Mouse (Mus musculus) cerebellum, adult 2 months (tissue): ENCODE data around the gene Creb3l2. TPM values are rescaled to one million over a fixed set of nuclear protein-coding genes. Genes with fewer than 3 reads are reported as not detected.

ENCODE experiments used
- DNase-seq, 2 experiments: peaks; one replicate each; pipeline ENCODE4 v3.0.0; 2021
- H3K27ac ChIP-seq: fragments of 200-500 bp; 2 replicates; pipeline ENCODE4 v1.5.1; 2012; ENCODE audit warnings: low read length, control low read depth, inconsistent platforms; ENCODE audit not compliant: insufficient read depth
- H3K27me3 ChIP-seq: fragments of 200-500 bp; 2 replicates; pipeline ENCODE4 v1.6.1; 2012; ENCODE audit warnings: inconsistent platforms, mild to moderate bottlenecking, low read length, moderate library complexity; ENCODE audit not compliant: control insufficient read depth, insufficient read depth
- H3K4me1 ChIP-seq: fragments of 200-500 bp; 2 replicates; pipeline ENCODE4 v1.6.1; 2011; ENCODE audit warnings: low read length; ENCODE audit not compliant: control insufficient read depth, insufficient read depth
- H3K4me3 ChIP-seq: fragments of 200-500 bp; replicated peaks from 2 replicates; pipeline ENCODE3; 2011; ENCODE audit warnings: mild to moderate bottlenecking, low read depth, low read length, control low read depth; ENCODE audit not compliant: insufficient read depth
- CTCF ChIP-seq: fragments of 200-500 bp; IDR thresholded peaks from 2 replicates; pipeline ENCODE4 v1.5.1; 2011; ENCODE audit warnings: low read depth, mild to moderate bottlenecking, control low read depth, low read length, moderate library complexity, borderline replicate concordance; ENCODE audit not compliant: insufficient read depth
- POLR2A ChIP-seq: fragments of 200-500 bp; IDR thresholded peaks from 2 replicates; pipeline ENCODE4 v1.6.1; 2011; ENCODE audit warnings: low read length, control low read depth, borderline replicate concordance; ENCODE audit not compliant: insufficient read depth
- WGBS: fragments of 180-500 bp; shearing (Covaris S2); methylation state at CpG from one replicate; pipeline ENCODE4 v1.1.7; 2018; 5-methylcytosine and 5-hydroxymethylcytosine counted together
- polyA plus RNA-seq: library from polyadenylated mRNA; depleted of rRNA; stranded (reverse); fragments of >200 nt; gene quantifications from 2 replicates; pipeline ENCODE4 v1.2.3, GENCODE M21; 2012

Gene Creb3l2
- polyA plus RNA-seq, 1 experiment = 5.4 TPM

- 52% methylated on average over 11 of the region's 11 CpGs for WGBS
- H3K4me1 ChIP-seq = no peaks in the 10 kb centered on the region; the same call in 1 of the 2 replicates
- no peaks in the 10 kb centered on the region for H3K27me3 ChIP-seq
- no peak for TF ChIP-seq POLR2A
- no peak for TF ChIP-seq CTCF
- H3K4me3 ChIP-seq = no peak overlapping the region
- H3K27ac ChIP-seq = no peak overlapping the region
- no peak for DNase-seq
Measured at GRCm38 (mm10) chr6:37360813-37361385, 81.0 kb downstream of the Creb3l2 start.

- H3K27me3 ChIP-seq = no peaks in the 10 kb centered on the region
- no peak for TF ChIP-seq POLR2A
- TF ChIP-seq CTCF = peak; percentile 88
- WGBS = 38% methylated on average over 17 of the region's 17 CpGs
- H3K4me3 ChIP-seq = no peak overlapping the region
- DNase-seq = peak; percentile 40 to 42
- no peak overlapping the region for H3K27ac ChIP-seq
- H3K4me1 ChIP-seq = peaks cover 3% of the 10 kb centered on the region; the same call in 1 of the 2 replicates
Measured at GRCm38 (mm10) chr6:37354449-37355179, 87.3 kb downstream of the Creb3l2 start.

GRCm38 (mm10) chr6:37353616-37354015 is 88.3 kb downstream of the Creb3l2 start:
- WGBS = 90% methylated on average over 9 of the region's 9 CpGs
- peaks cover 3% of the 10 kb centered on the region; the same call in 1 of the 2 replicates for H3K4me1 ChIP-seq
- no peaks in the 10 kb centered on the region for H3K27me3 ChIP-seq
- no peak overlapping the region for H3K27ac ChIP-seq
- no peak for DNase-seq
- H3K4me3 ChIP-seq = no peak overlapping the region
- no peak for TF ChIP-seq POLR2A
- TF ChIP-seq CTCF = no peak

DNA sequence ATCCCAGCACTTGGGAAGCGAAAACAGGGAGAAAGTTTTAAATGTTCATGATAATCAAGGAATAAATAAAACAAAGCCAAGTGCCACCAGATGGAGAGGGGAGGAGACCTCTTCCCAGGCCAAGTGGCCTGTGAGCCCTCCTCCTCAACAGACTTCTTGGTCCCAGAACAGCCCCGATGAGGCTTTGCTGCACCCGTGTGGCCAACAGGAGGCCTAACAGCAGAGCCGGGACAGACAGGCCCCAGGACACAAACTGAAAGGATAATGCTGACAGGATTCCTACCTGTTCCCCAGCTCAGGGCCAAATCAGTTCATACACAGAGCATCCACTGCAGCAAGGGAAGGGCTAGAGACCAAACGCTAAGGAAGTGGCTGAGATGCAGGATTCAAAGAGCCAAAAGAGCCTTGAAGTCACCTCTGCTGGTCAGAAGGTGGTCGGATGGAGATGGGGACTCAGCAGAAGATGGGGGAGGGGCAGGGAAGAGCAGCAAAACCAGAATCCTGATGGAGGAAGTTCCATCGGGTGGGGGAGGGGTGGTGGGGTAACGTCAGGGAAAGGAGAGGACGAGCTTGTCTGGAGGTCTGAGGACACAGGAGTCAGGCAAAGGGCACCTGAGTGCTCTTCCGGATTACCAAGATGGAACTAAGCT is 90.1 kb downstream of the Creb3l2 start:
- no peak overlapping the region for H3K27ac ChIP-seq
- no peaks in the 10 kb centered on the region for H3K27me3 ChIP-seq
- H3K4me3 ChIP-seq = no peak overlapping the region
- peak; percentile 70 to 71 for DNase-seq
- peaks cover 3% of the 10 kb centered on the region; the same call in 1 of the 2 replicates for H3K4me1 ChIP-seq
- 26% methylated on average over 10 of the region's 10 CpGs for WGBS
- TF ChIP-seq CTCF (peak; percentile 97), POLR2A (no peak)

DNA sequence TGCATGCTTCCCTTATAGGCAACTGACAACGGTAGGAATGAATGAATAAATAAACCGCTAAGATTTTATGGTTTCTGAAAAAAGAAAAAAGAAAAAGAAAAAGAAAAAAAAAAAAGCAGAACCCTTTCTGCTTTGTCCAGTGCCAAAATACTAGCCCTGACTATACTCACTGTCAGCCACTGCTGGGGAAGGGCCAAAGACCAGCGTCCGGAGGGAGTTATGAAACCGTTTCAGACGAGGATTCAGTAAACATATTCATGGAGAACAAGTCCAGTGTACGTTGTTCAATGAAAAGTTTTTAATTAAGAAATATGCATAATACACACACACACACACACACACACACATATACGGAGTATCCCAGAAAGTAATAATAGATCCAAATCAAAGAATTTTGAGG is 91.6 kb downstream of the Creb3l2 start:
- Histone ChIP-seq H3K4me3 (no peak overlapping the region), H3K27me3 (no peaks in the 10 kb centered on the region), H3K4me1 (peaks cover 3% of the 10 kb centered on the region; the same call in 1 of the 2 replicates), H3K27ac (no peak overlapping the region)
- TF ChIP-seq POLR2A (no peak), CTCF (no peak)
- WGBS = 80% methylated on average over 8 of the region's 8 CpGs
- DNase-seq = no peak

- H3K27me3 ChIP-seq = no peaks in the 10 kb centered on the region
- TF ChIP-seq CTCF = no peak
- TF ChIP-seq POLR2A = no peak
- H3K4me1 ChIP-seq = peaks cover 3% of the 10 kb centered on the region; the same call in 1 of the 2 replicates
- WGBS = 62% methylated on average over 5 of the region's 5 CpGs
- no peak overlapping the region for H3K4me3 ChIP-seq
- DNase-seq = no peak
- H3K27ac ChIP-seq = no peak overlapping the region; the same call in 1 of the 2 replicates
Measured at GRCm38 (mm10) chr6:37347606-37348005, 94.3 kb downstream of the Creb3l2 start.

GRCm38 (mm10) chr6:37338055-37338454 is 103.9 kb downstream of the Creb3l2 start:
- TF ChIP-seq CTCF (no peak), POLR2A (no peak)
- WGBS = 83% methylated on average over 5 of the region's 5 CpGs
- DNase-seq = no peak
- H3K4me1 ChIP-seq = no peaks in the 10 kb centered on the region
- H3K27me3 ChIP-seq = no peaks in the 10 kb centered on the region
- H3K27ac ChIP-seq = no peak overlapping the region
- no peak overlapping the region for H3K4me3 ChIP-seq

DNA sequence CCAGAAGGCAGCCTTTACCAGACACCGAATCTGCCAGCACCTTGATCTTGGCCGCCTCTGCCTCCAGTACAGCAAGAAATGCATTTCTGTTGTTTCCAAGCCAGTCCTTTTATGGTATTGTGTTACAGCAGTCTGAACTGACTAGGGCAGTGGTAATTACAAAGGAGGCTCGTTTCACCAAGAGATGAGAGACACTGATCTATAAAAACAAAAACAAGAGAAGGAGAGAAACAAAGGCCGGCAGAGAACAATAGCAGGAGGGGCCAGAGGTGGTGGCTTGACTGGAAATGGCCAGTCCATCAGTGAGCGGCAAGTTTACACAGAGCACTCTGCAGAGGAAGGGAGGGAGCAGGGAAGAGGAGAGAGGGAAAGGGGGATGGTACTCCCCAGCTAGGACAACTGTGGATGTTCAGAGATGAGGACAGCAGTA is 105.1 kb downstream of the Creb3l2 start:
- 32% methylated on average over 5 of the region's 5 CpGs for WGBS
- no peak for DNase-seq

More for the DNA sequence above, 105.1 kb downstream of the Creb3l2 start:
- Histone ChIP-seq H3K27me3 (no peaks in the 10 kb centered on the region), H3K4me3 (no peak overlapping the region), H3K4me1 (no peaks in the 10 kb centered on the region), H3K27ac (no peak overlapping the region)
- TF ChIP-seq POLR2A (no peak), CTCF (no peak)
